Mouse (Mus musculus): ENCODE results near the gene Tmco3. TPM values are rescaled to one million over a fixed set of nuclear protein-coding genes. Genes with fewer than 3 reads are reported as not detected.

The Tmco3 gene
- polyA plus RNA-seq (2012; rRNA removed), result 46.9 and 49.3 TPM in 2 replicates

DNA sequence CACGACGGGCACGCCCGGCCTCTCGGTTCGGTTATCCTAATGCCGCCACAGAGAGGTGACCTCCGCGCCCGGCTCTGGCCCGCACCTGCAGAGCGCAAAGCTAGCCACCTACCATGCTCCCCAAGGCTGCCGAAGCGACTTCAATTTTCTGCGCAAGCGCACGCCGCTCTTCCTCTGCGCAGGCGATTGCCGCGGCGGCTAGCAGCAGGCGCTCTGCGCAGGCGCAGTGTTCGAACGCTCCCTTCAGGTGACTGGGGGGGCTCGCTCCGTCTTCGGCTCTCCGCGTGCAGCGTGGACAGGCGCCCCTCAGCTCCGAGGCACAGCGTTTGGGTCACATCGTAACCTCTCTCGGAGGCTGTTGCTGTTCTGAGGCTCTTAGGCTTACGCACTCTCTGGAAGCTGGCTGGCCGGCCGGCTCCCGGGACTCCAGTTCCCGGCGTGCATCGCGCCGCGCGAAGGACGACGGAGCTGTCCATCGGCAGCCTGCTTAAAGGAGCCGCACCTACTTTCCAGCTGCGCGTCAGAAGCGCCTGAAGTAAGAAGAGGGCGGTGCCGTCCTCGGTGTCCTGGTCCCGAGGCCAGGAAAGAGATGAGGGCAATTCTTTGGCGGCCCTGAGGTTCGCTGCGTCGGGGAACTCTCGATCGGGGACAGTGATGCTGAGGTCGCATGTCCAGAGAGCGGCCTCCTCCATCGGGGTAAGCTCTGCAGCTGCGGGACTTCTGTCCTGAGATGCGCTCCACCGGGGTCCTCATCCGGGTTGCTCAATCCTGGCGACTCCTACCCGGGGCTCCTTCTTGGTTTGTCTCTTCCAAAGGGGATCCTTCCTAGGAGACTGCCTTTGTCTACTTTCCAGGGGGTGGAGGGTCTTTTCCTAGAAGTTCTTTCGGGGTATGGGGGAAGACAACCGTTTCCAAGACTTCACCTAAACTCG, at the start of gene Tmco3, which contains the start of gene Dcun1d2:
Gene Tmco3 (plus strand): TSS at position 499 of the 932 bp plus-strand sequence.
Gene Dcun1d2 (minus strand): TSS at position 440 of the 932 bp plus-strand sequence.

DNA sequence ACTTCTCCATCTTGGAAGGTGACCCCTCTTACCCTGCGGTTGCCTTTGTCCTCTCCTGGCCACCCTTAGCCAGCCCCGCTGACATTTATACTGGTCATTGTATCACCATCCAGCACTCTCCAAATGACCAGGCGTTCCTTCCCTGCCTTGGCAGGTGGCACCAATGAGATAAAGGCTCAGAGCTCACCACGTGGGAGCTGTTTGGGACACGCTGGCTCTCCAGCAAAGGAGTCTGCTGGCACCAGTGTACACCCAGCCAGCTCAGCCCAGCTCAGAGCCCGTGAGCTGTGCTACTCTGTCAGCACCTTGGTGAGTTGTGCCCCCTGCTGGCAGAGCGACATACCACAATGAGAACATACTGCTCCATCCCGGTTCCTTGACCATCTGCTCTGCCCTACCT, 34.0 kb upstream of the Tmco3 start, which contains the start of gene Adprhl1:
Gene Adprhl1 (minus strand): TSS at position 144 of the 400 bp plus-strand sequence.

DNA sequence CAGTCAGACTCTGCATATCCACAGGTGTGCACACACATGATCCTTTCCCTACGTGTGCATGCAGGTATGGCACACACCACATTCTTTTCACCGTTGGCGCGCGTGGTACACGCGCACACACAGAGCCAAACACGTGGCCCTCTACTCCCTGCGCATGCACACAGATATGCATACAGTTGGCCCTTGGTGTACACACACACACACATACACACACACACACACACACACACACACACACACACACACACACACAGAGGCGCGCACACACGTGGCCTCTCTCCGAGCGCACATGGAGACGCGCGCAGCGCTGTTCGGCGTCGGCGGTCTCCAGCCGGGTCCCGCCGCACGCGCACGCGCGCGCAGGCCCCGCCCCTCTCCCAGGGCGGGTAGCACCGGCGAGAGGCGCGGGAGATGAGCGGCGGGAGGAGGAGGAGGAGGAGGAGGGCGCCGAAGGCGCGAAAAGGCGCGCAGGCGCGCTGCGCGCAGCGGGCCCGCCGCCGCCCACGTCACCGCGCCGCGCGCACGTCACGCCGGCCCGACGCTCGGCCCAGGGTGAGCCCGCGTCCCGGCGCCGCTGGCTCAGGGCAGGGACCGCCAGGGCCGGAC, 50.4 kb downstream of the Tmco3 start, which contains the start of gene Tfdp1:
Gene Tfdp1 (plus strand): TSS at position 497 of the 606 bp plus-strand sequence.

Other genes starting within 250 kb of the Tmco3 start
- gene Proz, start 227.3 kb upstream of the Tmco3 start, polyA plus RNA-seq (2012; rRNA removed), result 0.47 and 1.4 TPM in 2 replicates
- gene Pcid2, start 182.7 kb upstream of the Tmco3 start, polyA plus RNA-seq (2012; rRNA removed), result 34.8 and 35.7 TPM in 2 replicates
- gene Cul4a, start 182.6 kb upstream of the Tmco3 start, polyA plus RNA-seq (2012; rRNA removed), result 68.0 and 75.3 TPM in 2 replicates
- 665 and 756 TPM in 2 replicates for gene Lamp1, start 129.0 kb upstream of the Tmco3 start, polyA plus RNA-seq (2012; rRNA removed)
- gene Grtp1, start 87.6 kb upstream of the Tmco3 start, polyA plus RNA-seq (2012; rRNA removed), result 11.2 and 15.4 TPM in 2 replicates
- gene Adprhl1, start 34.0 kb upstream of the Tmco3 start, polyA plus RNA-seq (2012; rRNA removed), result 0.06 and 0.08 TPM in 2 replicates
- 27.7 and 31.3 TPM in 2 replicates for gene Dcun1d2, start 59 bp upstream of the Tmco3 start, polyA plus RNA-seq (2012; rRNA removed)
- 44.8 and 56.2 TPM in 2 replicates for gene Tfdp1, start 50.6 kb downstream of the Tmco3 start, polyA plus RNA-seq (2012; rRNA removed)
- 1.4 and 1.9 TPM in 2 replicates for gene Atp4b, start 108.6 kb downstream of the Tmco3 start, polyA plus RNA-seq (2012; rRNA removed)
- 0.06 TPM in 1 of 2 replicates, not detected in the other for gene Grk1, start 116.9 kb downstream of the Tmco3 start, polyA plus RNA-seq (2012; rRNA removed)
- gene Tmem255b, start 147.0 kb downstream of the Tmco3 start, polyA plus RNA-seq (2012; rRNA removed), result 21.5 and 24.1 TPM in 2 replicates
- gene Gas6, start 206.3 kb downstream of the Tmco3 start, polyA plus RNA-seq (2012; rRNA removed), result 1,061 and 1,187 TPM in 2 replicates

All from ovary, adult 2 months (tissue).